Mouse (Mus musculus): ENCODE results near the gene Piga. TPM values are rescaled to one million over a fixed set of nuclear protein-coding genes. Genes with fewer than 3 reads are reported as not detected.

Piga gene
- 4.3 and 4.9 TPM in 2 replicates for polyA plus RNA-seq (2015; fragmentation: Nextera tagmentation; extraction: Ambion mirVana)

DNA sequence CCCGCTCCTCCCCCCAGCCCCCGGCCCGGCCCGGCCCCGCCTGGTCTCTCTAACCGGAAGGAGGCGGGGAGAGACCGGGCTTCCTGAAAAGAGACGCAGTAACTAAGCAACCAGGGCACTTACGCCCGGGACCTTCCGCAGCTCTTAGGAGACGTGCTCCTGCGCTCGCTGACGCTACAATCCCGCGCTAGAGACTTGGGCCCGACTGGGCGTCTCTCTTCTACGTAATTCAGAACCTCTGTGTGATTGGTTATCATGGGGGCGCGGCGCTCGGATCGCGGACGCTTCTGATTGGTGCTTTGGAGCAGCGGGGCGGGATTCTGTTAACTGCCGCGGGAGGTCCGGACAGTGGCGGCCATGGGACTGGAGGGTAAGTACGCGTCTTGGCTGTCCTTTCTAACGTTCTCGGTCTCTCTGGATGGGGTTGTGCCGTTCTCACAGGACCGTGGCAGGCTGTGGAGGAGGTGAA lies at the start of gene Piga:
Gene Piga (plus strand): TSS at position 317 of the 469 bp plus-strand sequence.
- no peaks in the 10 kb centered on the region for H3K27me3 ChIP-seq (ENCODE audit: control insufficient read depth, insufficient read depth, low read depth, low read length)
- H3K4me3 ChIP-seq (ENCODE audit: low read depth, low read length) = peak within 1 kb of the TSS; percentile 53
- peak within 1 kb of the TSS; percentile 65 for H3K4me2 ChIP-seq (ENCODE audit: low read length)
- H3K4me1 ChIP-seq (ENCODE audit: control insufficient read depth, insufficient read depth, low read length) = peaks cover 4% of the 10 kb centered on the region
- 17% methylated on average over 40 of the region's 40 CpGs for WGBS
- H3K27ac ChIP-seq (ENCODE audit: low read length) = peak within 1 kb of the TSS; percentile 66
- peak within 1 kb of the TSS; percentile 68 for H3K9ac ChIP-seq (ENCODE audit: low read depth, low read length)
- ATAC-seq = peak; percentile 100
- no peaks in the 10 kb centered on the region for H3K36me3 ChIP-seq (ENCODE audit: control insufficient read depth, insufficient read depth, low read length)
- H3K9me3 ChIP-seq (replicated peaks; ENCODE audit: control insufficient read depth, low read length, poor library complexity, severe bottlenecking) = no peaks in the 10 kb centered on the region

GRCm38 (mm10) chrX:164370576-164370975 lies 49.0 kb upstream of the Piga start:
- Histone ChIP-seq H3K9me3 (replicated peaks; ENCODE audit: control insufficient read depth, low read length, poor library complexity, severe bottlenecking) (no peaks in the 10 kb centered on the region), H3K4me1 (ENCODE audit: control insufficient read depth, insufficient read depth, low read length) (no peaks in the 10 kb centered on the region), H3K36me3 (ENCODE audit: control insufficient read depth, insufficient read depth, low read length) (no peaks in the 10 kb centered on the region), H3K9ac (ENCODE audit: low read depth, low read length) (no peak overlapping the region), H3K4me3 (ENCODE audit: low read depth, low read length) (no peak overlapping the region), H3K27ac (ENCODE audit: low read length) (no peak overlapping the region), H3K27me3 (ENCODE audit: control insufficient read depth, insufficient read depth, low read depth, low read length) (no peaks in the 10 kb centered on the region), H3K4me2 (ENCODE audit: low read length) (no peak overlapping the region)
- no peak for ATAC-seq
- WGBS = 86% methylated on average over 3 of the region's 3 CpGs

GRCm38 (mm10) chrX:164373081-164373480 lies 46.5 kb upstream of the Piga start, which contains the start of gene Vegfd:
TSS of gene Vegfd (plus strand) at chrX:164373378.
- H3K27me3 ChIP-seq (ENCODE audit: control insufficient read depth, insufficient read depth, low read depth, low read length) = no peaks in the 10 kb centered on the region

DNA sequence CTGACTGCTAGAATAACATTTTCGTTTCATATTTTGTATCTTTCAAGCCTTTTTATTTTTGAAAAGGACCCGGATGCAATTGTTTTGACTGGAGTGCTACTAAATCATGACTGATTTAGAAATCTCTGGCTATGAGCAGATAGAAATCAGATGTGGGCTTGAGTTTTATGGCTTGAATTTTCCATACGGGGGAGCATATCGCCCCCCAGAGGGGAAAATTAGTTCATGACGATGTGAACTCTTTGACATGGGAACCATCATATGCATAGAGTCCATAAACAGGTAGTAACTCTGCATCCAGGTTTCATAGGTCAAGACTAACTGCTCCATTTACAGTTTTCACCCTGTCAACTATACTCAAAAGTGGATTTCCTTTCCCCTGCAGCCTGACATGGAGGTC lies 45.0 kb upstream of the Piga start:
- Histone ChIP-seq H3K36me3 (ENCODE audit: control insufficient read depth, insufficient read depth, low read length) (no peaks in the 10 kb centered on the region), H3K4me3 (ENCODE audit: low read depth, low read length) (no peak overlapping the region), H3K27ac (ENCODE audit: low read length) (no peak overlapping the region), H3K27me3 (ENCODE audit: control insufficient read depth, insufficient read depth, low read depth, low read length) (no peaks in the 10 kb centered on the region), H3K4me2 (ENCODE audit: low read length) (no peak overlapping the region), H3K4me1 (ENCODE audit: control insufficient read depth, insufficient read depth, low read length) (no peaks in the 10 kb centered on the region), H3K9me3 (replicated peaks; ENCODE audit: control insufficient read depth, low read length, poor library complexity, severe bottlenecking) (no peaks in the 10 kb centered on the region), H3K9ac (ENCODE audit: low read depth, low read length) (no peak overlapping the region)
- no peak for ATAC-seq
- WGBS = 66% methylated on average over 5 of the region's 5 CpGs

More at GRCm38 (mm10) chrX:164373081-164373480, 46.5 kb upstream of the Piga start, which contains the start of gene Vegfd:
- WGBS = 34% methylated on average over 3 of the region's 3 CpGs
- Histone ChIP-seq H3K4me1 (ENCODE audit: control insufficient read depth, insufficient read depth, low read length) (no peaks in the 10 kb centered on the region), H3K4me3 (ENCODE audit: low read depth, low read length) (no peak within 1 kb of the TSS), H3K4me2 (ENCODE audit: low read length) (no peak within 1 kb of the TSS), H3K9me3 (replicated peaks; ENCODE audit: control insufficient read depth, low read length, poor library complexity, severe bottlenecking) (no peaks in the 10 kb centered on the region), H3K9ac (ENCODE audit: low read depth, low read length) (no peak within 1 kb of the TSS), H3K27ac (ENCODE audit: low read length) (no peak within 1 kb of the TSS), H3K36me3 (ENCODE audit: control insufficient read depth, insufficient read depth, low read length) (no peaks in the 10 kb centered on the region)
- no peak for ATAC-seq

GRCm38 (mm10) chrX:164379721-164380120 lies 39.9 kb upstream of the Piga start:
- ATAC-seq = no peak
- no peaks in the 10 kb centered on the region for H3K9me3 ChIP-seq (replicated peaks; ENCODE audit: control insufficient read depth, low read length, poor library complexity, severe bottlenecking)
- no peaks in the 10 kb centered on the region for H3K36me3 ChIP-seq (ENCODE audit: control insufficient read depth, insufficient read depth, low read length)
- no peaks in the 10 kb centered on the region for H3K27me3 ChIP-seq (ENCODE audit: control insufficient read depth, insufficient read depth, low read depth, low read length)
- no peak overlapping the region for H3K9ac ChIP-seq (ENCODE audit: low read depth, low read length)
- WGBS = 80% methylated on average over 4 of the region's 4 CpGs
- H3K4me2 ChIP-seq (ENCODE audit: low read length) = no peak overlapping the region
- no peaks in the 10 kb centered on the region for H3K4me1 ChIP-seq (ENCODE audit: control insufficient read depth, insufficient read depth, low read length)
- no peak overlapping the region for H3K27ac ChIP-seq (ENCODE audit: low read length)
- H3K4me3 ChIP-seq (ENCODE audit: low read depth, low read length) = no peak overlapping the region

GRCm38 (mm10) chrX:164381618-164382408 lies 37.8 kb upstream of the Piga start:
- peak; percentile 99 for ATAC-seq
- Histone ChIP-seq H3K4me3 (ENCODE audit: low read depth, low read length) (peak overlapping the region; percentile 44), H3K9ac (ENCODE audit: low read depth, low read length) (peak overlapping the region; percentile 48; the same call in 1 of the 2 replicates), H3K36me3 (ENCODE audit: control insufficient read depth, insufficient read depth, low read length) (no peaks in the 10 kb centered on the region), H3K9me3 (replicated peaks; ENCODE audit: control insufficient read depth, low read length, poor library complexity, severe bottlenecking) (no peaks in the 10 kb centered on the region), H3K4me1 (ENCODE audit: control insufficient read depth, insufficient read depth, low read length) (no peaks in the 10 kb centered on the region), H3K4me2 (ENCODE audit: low read length) (peak overlapping the region; percentile 80), H3K27me3 (ENCODE audit: control insufficient read depth, insufficient read depth, low read depth, low read length) (no peaks in the 10 kb centered on the region), H3K27ac (ENCODE audit: low read length) (no peak overlapping the region)
- 19% methylated on average over 32 of the region's 33 CpGs for WGBS

DNA sequence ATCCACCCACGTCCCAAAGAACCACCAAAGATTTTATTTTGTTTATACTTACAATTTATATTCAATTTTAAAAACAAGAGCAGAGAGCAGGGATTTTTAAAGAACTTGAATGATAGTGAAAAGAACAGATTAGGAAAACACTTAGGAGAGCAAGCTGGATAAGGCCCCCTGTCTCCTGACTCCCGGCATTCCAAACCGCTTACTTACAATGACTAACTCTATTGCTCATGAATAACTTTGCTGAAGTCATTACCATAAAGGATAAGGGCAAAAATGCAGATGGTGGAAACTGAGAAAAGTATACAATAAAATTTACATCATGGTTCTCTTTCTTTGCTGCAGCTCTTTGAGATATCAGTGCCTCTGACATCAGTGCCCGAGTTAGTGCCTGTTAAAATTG lies 25.5 kb upstream of the Piga start:
- Histone ChIP-seq H3K9me3 (replicated peaks; ENCODE audit: control insufficient read depth, low read length, poor library complexity, severe bottlenecking) (no peaks in the 10 kb centered on the region), H3K27ac (ENCODE audit: low read length) (no peak overlapping the region), H3K9ac (ENCODE audit: low read depth, low read length) (no peak overlapping the region), H3K36me3 (ENCODE audit: control insufficient read depth, insufficient read depth, low read length) (no peaks in the 10 kb centered on the region), H3K4me3 (ENCODE audit: low read depth, low read length) (no peak overlapping the region), H3K27me3 (ENCODE audit: control insufficient read depth, insufficient read depth, low read depth, low read length) (no peaks in the 10 kb centered on the region), H3K4me1 (ENCODE audit: control insufficient read depth, insufficient read depth, low read length) (no peaks in the 10 kb centered on the region), H3K4me2 (ENCODE audit: low read length) (no peak overlapping the region)
- no peak for ATAC-seq
- WGBS = 70% methylated on average over 4 of the region's 4 CpGs

DNA sequence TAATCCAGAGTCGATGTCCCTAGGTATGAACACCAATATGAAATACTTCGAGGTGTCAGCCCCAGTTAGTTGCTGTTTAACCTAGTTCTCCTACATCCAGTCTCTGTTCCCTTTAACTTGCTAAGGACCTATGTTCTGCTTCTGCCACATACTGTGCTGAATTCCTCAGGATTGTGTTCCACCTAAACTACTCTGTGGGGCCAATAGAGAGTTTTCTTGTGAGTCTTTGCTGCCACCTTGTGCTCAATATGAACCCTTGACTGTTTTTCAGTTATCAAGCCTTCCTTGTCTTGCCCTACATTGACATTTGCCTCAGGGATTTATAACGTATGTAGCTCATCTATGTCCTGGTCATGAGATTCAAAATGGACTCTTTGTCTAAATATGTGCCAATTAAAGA lies 21.1 kb upstream of the Piga start:
- no peak overlapping the region for H3K27ac ChIP-seq (ENCODE audit: low read length)
- H3K4me3 ChIP-seq (ENCODE audit: low read depth, low read length) = no peak overlapping the region
- no peak overlapping the region for H3K9ac ChIP-seq (ENCODE audit: low read depth, low read length)
- no peaks in the 10 kb centered on the region for H3K27me3 ChIP-seq (ENCODE audit: control insufficient read depth, insufficient read depth, low read depth, low read length)
- WGBS = 65% methylated on average over 3 of the region's 3 CpGs
- H3K9me3 ChIP-seq (replicated peaks; ENCODE audit: control insufficient read depth, low read length, poor library complexity, severe bottlenecking) = no peaks in the 10 kb centered on the region
- no peaks in the 10 kb centered on the region for H3K36me3 ChIP-seq (ENCODE audit: control insufficient read depth, insufficient read depth, low read length)
- H3K4me2 ChIP-seq (ENCODE audit: low read length) = no peak overlapping the region
- H3K4me1 ChIP-seq (ENCODE audit: control insufficient read depth, insufficient read depth, low read length) = no peaks in the 10 kb centered on the region
- ATAC-seq = peak; percentile 51; the same call in 1 of the 2 replicates

- Histone ChIP-seq H3K4me1 (ENCODE audit: control insufficient read depth, insufficient read depth, low read length) (no peaks in the 10 kb centered on the region), H3K9me3 (replicated peaks; ENCODE audit: control insufficient read depth, low read length, poor library complexity, severe bottlenecking) (no peaks in the 10 kb centered on the region), H3K9ac (ENCODE audit: low read depth, low read length) (no peak overlapping the region), H3K36me3 (ENCODE audit: control insufficient read depth, insufficient read depth, low read length) (no peaks in the 10 kb centered on the region), H3K4me2 (ENCODE audit: low read length) (no peak overlapping the region), H3K27me3 (ENCODE audit: control insufficient read depth, insufficient read depth, low read depth, low read length) (no peaks in the 10 kb centered on the region; the same call in 1 of the 2 replicates), H3K4me3 (ENCODE audit: low read depth, low read length) (no peak overlapping the region), H3K27ac (ENCODE audit: low read length) (no peak overlapping the region)
- no peak for ATAC-seq
Observed at GRCm38 (mm10) chrX:164405080-164405649, 14.4 kb upstream of the Piga start.
